Mouse (Mus musculus) CH12.LX (cell line): ENCODE measurements around the gene Ddx39. TPM values are rescaled to one million over a fixed set of nuclear protein-coding genes. Genes with fewer than 3 reads are reported as not detected.

Experiments
- DNase-seq: peaks from one replicate; pipeline ENCODE4 v3.0.0-alpha.2; 2013; ENCODE audit errors: extremely low read depth
- H3K27ac ChIP-seq: 2 replicates; pipeline ENCODE4 v1.5.1; 2012; ENCODE audit warnings: low read depth, mild to moderate bottlenecking, control low read depth, moderate library complexity; ENCODE audit not compliant: insufficient read depth
- H3K27me3 ChIP-seq: replicated peaks from 2 replicates; pipeline ENCODE3; 2012; ENCODE audit warnings: inconsistent platforms
- H3K36me3 ChIP-seq, 2 experiments: replicated peaks in 1 of 2; 2 replicates each; pipeline versions ENCODE3 to v1.6.1; 2012; ENCODE audit warnings: inconsistent platforms in 1 of 2, low read length in 1 of 2, mild to moderate bottlenecking in 1 of 2, mixed read lengths in 1 of 2, moderate library complexity in 1 of 2; ENCODE audit not compliant: control insufficient read depth in 1 of 2, insufficient read depth in 1 of 2
- H3K4me1 ChIP-seq, 2 experiments: 2 replicates each; pipeline ENCODE4 v1.6.1; 2012; ENCODE audit warnings: inconsistent platforms in 1 of 2, moderate library complexity in 1 of 2; ENCODE audit not compliant: insufficient read depth in 2 of 2, control insufficient read depth in 1 of 2
- H3K4me2 ChIP-seq: 2 replicates; pipeline ENCODE4 v1.6.1; 2012; ENCODE audit warnings: low read depth, mild to moderate bottlenecking, control low read depth; ENCODE audit not compliant: poor library complexity, insufficient read depth, severe bottlenecking
- H3K4me3 ChIP-seq, 3 experiments: fragments of 150-350 bp in 1 of 3; sonication (generic) in 1 of 3; replicated peaks in 1 of 3; 2 replicates each; pipeline versions ENCODE3 to v1.5.1; 2011 to 2012; ENCODE audit warnings: low read depth in 2 of 3, low read length in 2 of 3, mild to moderate bottlenecking in 2 of 3, moderate library complexity in 2 of 3, control low read depth in 1 of 3, improper control_type of control experiment in 1 of 3, inconsistent platforms in 1 of 3, mixed read lengths in 1 of 3; ENCODE audit not compliant: poor library complexity in 1 of 3
- H3K79me2 ChIP-seq: replicated peaks from 2 replicates; pipeline ENCODE4 v1.6.1; 2012; ENCODE audit warnings: mild to moderate bottlenecking, moderate library complexity; ENCODE audit not compliant: control insufficient read depth, poor library complexity, insufficient read depth, severe bottlenecking; ENCODE audit errors: extremely low read depth
- H3K9ac ChIP-seq: 2 replicates; pipeline ENCODE4 v1.6.1; 2012; ENCODE audit warnings: low read depth, mild to moderate bottlenecking, control low read depth, moderate library complexity; ENCODE audit not compliant: insufficient read depth
- H3K9me3 ChIP-seq: replicated peaks from 2 replicates; pipeline ENCODE3; 2012; ENCODE audit warnings: low read length, inconsistent platforms, mixed read lengths
- BHLHE40 ChIP-seq: IDR thresholded peaks from 2 replicates; pipeline ENCODE4 v1.6.1; 2011; ENCODE audit warnings: mild to moderate bottlenecking, low read depth, low read length, improper control_type of control experiment
- CHD1 ChIP-seq: IDR thresholded peaks from 2 replicates; pipeline ENCODE4 v1.6.1; 2012; ENCODE audit warnings: low read depth, low read length, improper control_type of control experiment, inconsistent platforms
- CTCF ChIP-seq, 2 experiments: IDR thresholded peaks in 1 of 2; conservative IDR thresholded peaks in 1 of 2; 2 replicates each; pipeline ENCODE4 v1.5.1; 2011 to 2012; ENCODE audit warnings: low read depth in 2 of 2, low read length in 2 of 2, improper control_type of control experiment in 1 of 2, inconsistent platforms in 1 of 2, mild to moderate bottlenecking in 1 of 2, moderate library complexity in 1 of 2
- E2F4 ChIP-seq: IDR thresholded peaks from 2 replicates; pipeline ENCODE4 v1.6.1; 2011; ENCODE audit warnings: low read depth, low read length, improper control_type of control experiment; ENCODE audit not compliant: insufficient replicate concordance
- ETS1 ChIP-seq: conservative IDR thresholded peaks from 2 replicates; pipeline ENCODE4 v1.6.1; 2012; ENCODE audit warnings: low read depth, mild to moderate bottlenecking, inconsistent platforms, low read length, improper control_type of control experiment, moderate library complexity
- HCFC1 ChIP-seq: IDR thresholded peaks from 2 replicates; pipeline ENCODE4 v1.6.1; 2012; ENCODE audit warnings: low read depth, mild to moderate bottlenecking, inconsistent platforms, low read length, improper control_type of control experiment
- JUN ChIP-seq: IDR thresholded peaks from 2 replicates; pipeline ENCODE4 v1.6.1; 2011; ENCODE audit warnings: low read depth, mild to moderate bottlenecking, low read length, improper control_type of control experiment, moderate library complexity; ENCODE audit not compliant: insufficient read depth
- JUND ChIP-seq: conservative IDR thresholded peaks from 2 replicates; pipeline ENCODE4 v1.6.1; 2011; ENCODE audit warnings: low read depth, low read length, improper control_type of control experiment
- KAT2A ChIP-seq: IDR thresholded peaks from 2 replicates; pipeline ENCODE4 v1.6.1; 2012; ENCODE audit warnings: low read length, improper control_type of control experiment, inconsistent platforms; ENCODE audit not compliant: insufficient replicate concordance
- MAFK ChIP-seq: IDR thresholded peaks from 2 replicates; pipeline ENCODE4 v1.6.1; 2011; ENCODE audit warnings: low read length, improper control_type of control experiment; ENCODE audit not compliant: insufficient replicate concordance
- MAX ChIP-seq: IDR thresholded peaks from 2 replicates; pipeline ENCODE4 v1.6.1; 2011; ENCODE audit warnings: low read length, improper control_type of control experiment
- MAZ ChIP-seq: IDR thresholded peaks from 2 replicates; pipeline ENCODE4 v1.6.1; 2012; ENCODE audit warnings: low read depth, mild to moderate bottlenecking, inconsistent platforms, low read length, improper control_type of control experiment, moderate library complexity
- MXI1 ChIP-seq: IDR thresholded peaks from 2 replicates; pipeline ENCODE4 v1.6.1; 2011; ENCODE audit warnings: mild to moderate bottlenecking, low read depth, low read length, improper control_type of control experiment
- MYC ChIP-seq: IDR thresholded peaks from 2 replicates; pipeline ENCODE4 v1.6.1; 2011; ENCODE audit warnings: low read depth, mild to moderate bottlenecking, improper control_type of control experiment, low read length
- NRF1 ChIP-seq: IDR thresholded peaks from 2 replicates; pipeline ENCODE4 v1.6.1; 2014; ENCODE audit warnings: low read depth, mild to moderate bottlenecking, inconsistent platforms, low read length, improper control_type of control experiment, moderate library complexity
- POLR2A ChIP-seq: IDR thresholded peaks from 2 replicates; pipeline ENCODE4 v1.6.1; 2011; ENCODE audit warnings: low read depth, mild to moderate bottlenecking, improper control_type of control experiment, low read length
- POLR2AphosphoS2 ChIP-seq: IDR thresholded peaks from 2 replicates; pipeline ENCODE4 v1.6.1; 2011; ENCODE audit warnings: low read depth, low read length, improper control_type of control experiment
- RAD21 ChIP-seq: IDR thresholded peaks from 2 replicates; pipeline ENCODE4 v1.6.1; 2011; ENCODE audit warnings: low read depth, mild to moderate bottlenecking, low read length, improper control_type of control experiment, moderate library complexity
- RCOR1 ChIP-seq: conservative IDR thresholded peaks from 2 replicates; pipeline ENCODE4 v1.6.1; 2012; ENCODE audit warnings: low read depth, mild to moderate bottlenecking, inconsistent platforms, low read length, improper control_type of control experiment
- SIN3A ChIP-seq: IDR thresholded peaks from 2 replicates; pipeline ENCODE4 v1.6.1; 2012; ENCODE audit warnings: low read length, improper control_type of control experiment, inconsistent platforms
- SMC3 ChIP-seq: IDR thresholded peaks from 2 replicates; pipeline ENCODE4 v1.6.1; 2011; ENCODE audit warnings: low read depth, low read length, improper control_type of control experiment
- UBTF ChIP-seq: IDR thresholded peaks from 2 replicates; pipeline ENCODE4 v1.6.1; 2012; ENCODE audit warnings: low read depth, mild to moderate bottlenecking, inconsistent platforms, low read length, improper control_type of control experiment, moderate library complexity
- USF2 ChIP-seq: conservative IDR thresholded peaks from 2 replicates; pipeline ENCODE4 v1.6.1; 2011; ENCODE audit warnings: low read depth, low read length, improper control_type of control experiment
- ZC3H11A ChIP-seq: IDR thresholded peaks from 2 replicates; pipeline ENCODE4 v1.6.1; 2012; ENCODE audit warnings: low read depth, mild to moderate bottlenecking, inconsistent platforms, low read length, improper control_type of control experiment
- ZMIZ1 ChIP-seq: IDR thresholded peaks from 2 replicates; pipeline ENCODE4 v1.6.1; 2012; ENCODE audit warnings: low read depth, mild to moderate bottlenecking, inconsistent platforms, low read length, improper control_type of control experiment
- ZNF384 ChIP-seq: IDR thresholded peaks from 2 replicates; pipeline ENCODE4 v1.6.1; 2012; ENCODE audit warnings: low read depth, low read length, improper control_type of control experiment, inconsistent platforms
- dilution Hi-C: fragments of 300-500 bp; cut with MboI; formaldehyde crosslinking; loops from 2 replicates; pipeline ENCODE4 v1.14.3; 2020; ENCODE audit warnings: low sequenced_read_pairs; ENCODE audit not compliant: extremely low pct_unique_long_range_greater_than_20kb, extremely low pct_ligation_motif_present
- in situ Hi-C: fragments of 300-500 bp; cut with MboI; formaldehyde crosslinking; loops from 3 replicates; pipeline ENCODE4 v1.14.3; 2019; ENCODE audit warnings: low sequenced_read_pairs, low pct_ligation_motif_present, low pct_unique_long_range_greater_than_20kb, mixed read lengths
- polyA plus RNA-seq: library from polyadenylated mRNA; unstranded; fragments of >175 nt; gene quantifications from 2 replicates; pipeline ENCODE4 v1.2.1, GENCODE M21; 2012; ENCODE audit warnings: low read depth; ENCODE audit not compliant: insufficient read length
- total RNA-seq, 2 experiments: library from RNA; depleted of rRNA; stranded (reverse); fragments of 300-350 nt in 1 of 2; fragments of >200 nt in 1 of 2; gene quantifications; 2 replicates each; pipeline ENCODE4 v1.2.3; 2012 to 2014

The Ddx39 gene
- total and polyA plus RNA-seq, 3 experiments: 194 to 339 (median 231) TPM

DNA sequence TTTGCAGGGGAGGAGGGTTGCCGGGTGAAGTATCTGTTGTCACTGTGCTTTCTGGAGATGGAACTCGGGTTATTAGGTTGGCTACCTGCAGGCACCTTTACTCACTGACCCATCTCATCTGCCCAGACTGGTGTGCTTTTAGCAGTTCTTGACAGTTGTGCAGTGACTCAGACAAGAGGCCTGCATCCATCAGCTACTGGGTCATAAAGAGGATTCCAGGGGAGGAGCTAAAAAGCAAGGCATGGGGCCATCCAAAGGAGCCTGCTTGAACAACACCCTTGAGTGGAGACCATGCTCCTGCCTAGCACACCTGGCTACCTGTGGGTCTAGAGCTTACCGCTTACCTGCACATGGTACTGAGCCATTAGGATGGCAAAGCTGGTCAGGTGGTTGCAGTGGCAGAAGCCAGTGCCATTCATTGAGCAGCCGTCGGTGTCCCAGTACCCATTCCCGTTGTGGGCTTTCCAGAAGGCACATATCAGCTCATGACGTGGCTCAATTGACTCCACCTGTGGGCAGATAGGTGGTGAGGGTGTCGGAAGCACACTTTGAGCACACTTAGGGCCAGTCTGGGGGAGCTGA lies 10.6 kb downstream of the Ddx39 start:
- Histone ChIP-seq H3K9me3 (peaks cover 1% of the 10 kb centered on the region), H3K4me2 (no peak overlapping the region), H3K4me3 (no peak overlapping the region), H3K9ac (no peak overlapping the region), H3K36me3 (peaks cover 80 to 82% of the 10 kb centered on the region in 2 experiments), H3K79me2 (no peaks in the 10 kb centered on the region), H3K4me1 (peaks cover 2 to 5% of the 10 kb centered on the region in 2 experiments; a peak in 2 of 4 replicates), H3K27ac (no peak overlapping the region), H3K27me3 (no peaks in the 10 kb centered on the region)
- dilution Hi-C loops: no loop called here
- in situ Hi-C loops: loop anchor here (10.0 kb wide), 1 partner anchor 59 kb away; no protein-coding TSS in a partner anchor
- DNase-seq: no peak
- TF ChIP-seq ZNF384 (no peak), MAFK (no peak), MYC (no peak), MAX (no peak), POLR2AphosphoS2 (no peak)

DNA sequence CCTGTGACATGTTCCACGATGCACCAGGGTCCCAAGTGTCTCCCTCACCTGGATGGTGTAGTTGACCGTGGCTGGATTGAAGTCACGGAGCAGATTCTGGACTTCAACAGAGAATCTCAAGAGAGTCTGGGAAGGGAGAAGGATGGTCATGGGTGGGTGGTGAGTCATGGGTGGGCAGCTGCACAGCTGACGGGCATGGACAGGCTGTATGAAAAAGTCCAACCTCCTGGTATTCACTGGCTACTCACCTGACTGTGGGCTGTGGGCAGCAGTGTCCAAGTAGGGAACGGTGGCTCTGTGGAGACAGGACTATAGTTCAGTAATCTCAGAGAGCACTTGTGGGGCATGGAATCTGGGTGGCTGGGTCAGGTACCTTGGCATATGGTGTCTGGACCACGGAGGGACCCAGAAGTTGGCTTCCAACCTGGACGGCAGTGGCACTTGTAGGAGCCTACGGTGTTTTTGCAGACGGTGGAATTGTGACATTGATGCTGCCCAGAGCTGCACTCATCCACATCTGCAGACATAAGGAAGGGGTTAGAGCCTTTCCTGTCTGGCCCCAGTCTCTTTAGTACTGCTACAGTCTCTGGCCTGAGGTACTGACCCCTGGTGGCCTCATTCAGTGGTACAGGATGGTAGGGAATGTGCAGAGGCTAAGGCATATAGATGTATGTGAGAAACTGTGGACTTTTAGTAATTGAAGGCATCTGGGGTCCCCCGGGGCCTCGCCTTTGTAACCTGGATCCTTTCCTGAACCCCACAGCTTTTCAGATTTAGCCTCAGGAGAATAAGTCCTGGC lies 14.2 kb downstream of the Ddx39 start:
- Histone ChIP-seq H3K4me2 (no peak overlapping the region), H3K4me3 (no peak overlapping the region), H3K9me3 (peaks cover 19% of the 10 kb centered on the region), H3K9ac (no peak overlapping the region), H3K79me2 (no peaks in the 10 kb centered on the region), H3K27ac (no peak overlapping the region), H3K36me3 (peaks cover 59 to 69% of the 10 kb centered on the region in 2 experiments), H3K4me1 (peaks cover 2 to 6% of the 10 kb centered on the region in 2 experiments; a peak in 1 of 4 replicates), H3K27me3 (no peaks in the 10 kb centered on the region)
- in situ Hi-C loops: loop anchor here (10.0 kb wide), 1 partner anchor 56 kb away; no protein-coding TSS in a partner anchor
- dilution Hi-C loops: no loop called here
- DNase-seq: no peak
- TF ChIP-seq MXI1 (no peak), MAX (no peak), E2F4 (no peak), ZMIZ1 (no peak), SMC3 (peak; percentile 56), KAT2A (no peak), MAZ (no peak), CHD1 (no peak), ZC3H11A (no peak), BHLHE40 (no peak), SIN3A (no peak), ZNF384 (no peak), JUN (no peak), HCFC1 (no peak), RAD21 (peak; percentile 29), USF2 (no peak), JUND (no peak), POLR2A (no peak), NRF1 (no peak), RCOR1 (no peak), ETS1 (no peak), CTCF (conservative IDR thresholded peaks at IDR 0.05 in 1 of 2, IDR thresholded peaks at IDR 0.05 in 1 of 2; ENCODE audit: low read depth in 2 of 2, low read length in 2 of 2) (peak; percentile 41 to 68; a peak in 3 of 4 replicates), UBTF (no peak)
